Mouse (Mus musculus) MN1 (cell line): Measurements from ENCODE around the gene Mx1.

Source experiments
- DNase-seq: peaks from one replicate; pipeline ENCODE4 v3.0.0-alpha.2; 2016; ENCODE audit warnings: low spot score

Mx1 gene

DNA sequence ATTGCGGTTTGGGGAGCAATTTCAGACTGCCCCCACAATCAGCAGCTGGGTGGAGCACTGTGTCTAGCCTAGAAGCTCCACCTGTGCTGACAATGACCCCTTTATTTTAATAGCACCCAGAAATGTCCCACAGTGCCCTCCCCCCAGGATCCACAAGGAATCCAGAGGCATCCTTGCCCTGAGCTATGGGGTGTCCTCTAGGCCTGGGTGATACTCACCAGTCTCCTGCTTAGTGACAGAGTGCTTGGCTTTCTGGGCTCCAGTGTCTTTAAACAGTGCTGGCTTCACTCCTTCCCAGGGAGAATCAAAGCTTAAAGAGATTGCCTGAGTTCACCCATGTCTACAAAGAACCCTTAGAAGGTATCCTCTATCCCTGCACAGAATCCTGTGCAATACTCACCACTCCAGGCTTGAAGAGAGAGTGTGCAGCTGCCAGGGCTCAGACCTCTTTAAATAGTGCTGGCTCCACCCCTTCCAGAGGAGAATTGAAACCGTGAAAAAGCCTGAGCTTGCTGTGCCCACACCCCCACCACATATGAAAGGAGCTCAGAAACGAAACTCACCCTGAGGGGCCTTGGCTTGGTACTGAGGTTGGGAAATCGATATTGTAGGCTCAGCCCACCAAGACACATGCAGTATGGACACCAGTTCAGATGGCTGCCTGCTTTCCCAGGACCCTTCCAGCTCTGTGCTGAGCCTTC lies at the start of gene Mx1:
Mx1 (minus strand) TSS at position 427 of the 701 bp plus-strand sequence.
- DNase-seq: peak; percentile 30

DNA sequence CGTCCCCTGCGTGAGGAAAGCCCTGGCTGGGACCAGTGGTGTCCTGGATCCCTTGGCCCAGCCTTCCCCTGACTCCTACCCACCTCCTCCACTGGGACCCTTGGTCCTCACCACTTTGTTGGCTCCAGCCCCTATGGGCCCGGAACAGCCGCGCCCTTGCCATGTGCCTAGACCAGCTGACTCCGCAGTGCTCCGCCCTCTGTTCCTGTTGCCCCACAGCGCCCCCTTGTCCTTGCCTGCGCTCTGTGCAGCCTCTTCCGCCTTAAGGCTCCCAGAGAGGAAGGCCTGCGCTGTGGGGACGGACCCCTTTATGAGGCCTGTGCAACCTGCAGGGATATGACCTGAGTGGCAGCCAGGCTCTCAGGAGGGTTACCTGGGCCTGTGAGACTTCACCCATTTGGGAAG lies 49.6 kb upstream of the Mx1 start:
- no peak for DNase-seq

DNA sequence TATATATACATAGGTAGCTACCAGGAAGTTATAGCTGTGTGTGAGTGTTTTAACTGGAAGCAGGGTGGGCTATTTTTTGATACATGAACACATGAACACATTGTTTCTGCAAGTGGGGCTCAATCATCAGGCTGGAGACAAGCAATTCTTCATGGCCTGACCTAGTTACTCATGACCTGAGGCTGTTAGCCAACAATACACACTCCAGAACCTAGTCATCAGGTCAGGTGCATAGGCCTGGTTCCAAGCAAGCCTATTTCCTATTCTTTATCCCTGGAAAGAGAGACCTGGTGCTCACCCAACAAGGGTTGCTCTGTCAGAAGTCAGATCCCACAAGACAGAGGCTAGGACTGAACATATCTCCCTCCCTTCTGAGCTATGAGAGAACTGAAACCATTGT lies 48.8 kb upstream of the Mx1 start:
- no peak for DNase-seq

DNA sequence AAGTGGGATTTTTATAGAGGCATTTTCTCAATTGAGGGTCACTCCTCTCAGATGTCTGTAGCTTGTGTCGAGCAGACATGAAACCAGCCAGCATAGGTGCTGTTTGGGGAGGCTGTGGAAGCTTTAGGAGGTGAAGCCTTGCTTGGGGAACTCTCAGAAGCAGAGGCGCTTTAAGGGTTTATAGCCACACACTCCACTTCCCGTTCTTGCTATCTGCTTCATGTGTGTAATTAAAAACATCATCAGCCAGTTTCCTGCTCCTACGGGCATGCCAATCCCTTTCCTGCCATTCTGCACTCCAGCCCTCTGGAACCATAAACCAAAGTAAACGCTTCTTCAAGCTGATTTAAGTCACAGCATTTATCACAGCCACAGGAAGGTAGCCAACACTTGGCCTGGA lies 48.1 kb upstream of the Mx1 start:
- DNase-seq: no peak

DNA sequence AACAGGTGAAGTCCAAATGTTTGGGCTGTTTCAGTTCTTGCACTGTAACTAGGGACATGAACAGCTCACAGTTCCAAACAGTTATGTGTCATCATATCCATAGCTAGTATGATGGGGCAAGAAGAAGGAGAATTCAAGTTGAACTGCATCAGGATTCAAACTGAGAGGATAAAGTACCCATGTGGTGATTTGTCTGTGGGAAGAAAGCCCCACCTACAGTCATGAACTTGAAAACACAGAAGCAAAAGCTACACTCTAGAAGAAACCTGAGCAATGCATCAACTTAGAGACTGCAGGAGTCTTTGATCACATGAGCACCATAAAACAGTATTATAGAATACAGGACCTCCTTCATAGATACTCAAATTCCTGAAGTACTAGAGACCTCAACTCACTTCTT lies 45.1 kb upstream of the Mx1 start:
- no peak for DNase-seq

DNA sequence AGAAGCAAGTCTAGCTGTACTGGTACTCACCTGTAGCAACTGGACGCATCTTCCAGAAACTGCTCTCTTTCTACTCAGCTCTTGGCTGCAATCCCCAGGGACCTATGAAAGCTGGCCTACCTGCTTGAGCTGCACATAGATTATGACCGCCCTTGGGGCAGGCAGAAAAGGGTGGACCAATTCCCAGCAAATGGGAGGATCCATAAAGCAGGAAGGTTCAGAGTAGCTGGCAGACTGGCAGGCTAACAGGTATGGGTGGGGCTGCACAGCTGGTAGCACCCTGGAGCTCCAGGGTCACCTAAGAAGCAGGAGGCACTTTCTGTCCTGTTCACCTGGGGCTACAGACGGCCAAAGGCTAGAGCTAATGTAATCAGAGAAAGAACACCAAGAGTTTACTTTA lies 42.1 kb upstream of the Mx1 start:
- no peak for DNase-seq

DNA sequence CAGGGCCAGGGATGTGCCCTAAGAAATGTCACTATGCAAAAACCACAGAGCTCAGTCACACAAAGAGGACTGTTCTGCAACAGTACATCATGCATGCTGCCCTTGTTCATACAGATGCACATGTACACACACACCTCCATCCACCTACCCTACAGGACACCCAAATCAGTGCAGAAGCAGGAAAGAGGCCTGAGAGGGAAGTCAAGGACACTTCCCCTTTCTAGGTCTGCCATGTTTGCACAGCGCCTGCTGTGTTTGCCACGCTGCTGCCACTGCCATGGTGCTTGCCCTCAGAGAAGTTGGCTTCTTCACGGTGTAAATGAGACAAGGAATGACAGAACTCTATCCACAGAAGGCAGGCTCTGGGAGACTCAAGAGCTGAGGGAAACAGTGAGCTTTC lies 41.1 kb upstream of the Mx1 start:
- DNase-seq: no peak

DNA sequence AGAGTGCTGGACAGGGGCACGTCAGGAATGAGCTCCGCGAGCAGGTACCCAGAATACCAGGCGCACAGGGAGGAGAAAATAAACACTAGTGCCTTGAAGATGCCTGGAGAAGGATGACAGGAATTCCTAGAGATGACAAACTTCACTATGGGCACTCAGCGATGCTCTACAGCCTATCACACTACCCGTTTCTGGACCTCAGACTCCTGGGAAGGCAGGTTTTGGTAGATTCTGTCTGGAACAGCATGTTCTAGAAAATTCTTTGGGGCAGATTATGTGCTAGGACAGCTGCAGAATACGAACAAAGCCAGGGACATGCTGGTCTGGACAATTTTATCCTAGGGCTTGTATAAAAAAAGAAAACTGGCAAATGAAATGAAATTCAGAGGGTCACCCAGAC lies 38.2 kb upstream of the Mx1 start:
- DNase-seq: no peak

DNA sequence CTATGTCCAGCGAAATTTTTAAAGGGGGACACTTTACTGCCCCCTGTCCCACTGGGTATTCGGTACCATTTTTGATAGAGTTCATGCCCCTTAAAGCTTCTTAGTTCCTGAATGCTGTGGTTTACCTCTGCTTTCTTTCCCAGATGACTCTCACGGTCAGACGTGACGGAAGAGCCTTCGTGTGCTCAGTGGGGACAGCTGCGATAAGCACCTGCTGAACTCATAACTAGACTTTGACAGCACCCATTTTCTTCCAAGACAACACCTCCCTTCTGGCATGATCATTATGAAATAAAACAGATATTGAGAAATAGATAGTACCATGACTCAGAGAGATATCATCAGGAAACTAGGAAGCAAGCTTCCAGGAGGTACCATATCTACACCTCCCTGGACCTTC lies 36.7 kb upstream of the Mx1 start:
- no peak for DNase-seq

DNA sequence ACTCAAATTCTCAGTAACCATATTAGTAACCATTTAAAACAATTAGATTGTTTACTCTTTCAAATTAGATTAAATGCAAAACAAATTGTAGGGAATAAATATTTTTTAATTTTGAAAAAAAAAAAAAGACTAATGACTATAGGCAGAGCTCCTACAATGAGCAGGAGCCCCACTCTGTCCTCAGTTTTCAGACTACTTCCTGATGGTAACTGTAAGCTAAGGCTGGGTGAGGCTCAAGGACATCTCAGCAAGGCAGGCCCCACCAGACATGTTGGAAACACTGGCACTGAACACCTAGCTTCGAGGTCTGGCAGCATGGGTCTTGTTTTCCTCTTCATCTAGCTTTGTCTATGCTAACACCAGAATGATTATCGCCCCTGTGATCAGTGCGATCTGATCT lies 35.4 kb upstream of the Mx1 start:
- DNase-seq: no peak

DNA sequence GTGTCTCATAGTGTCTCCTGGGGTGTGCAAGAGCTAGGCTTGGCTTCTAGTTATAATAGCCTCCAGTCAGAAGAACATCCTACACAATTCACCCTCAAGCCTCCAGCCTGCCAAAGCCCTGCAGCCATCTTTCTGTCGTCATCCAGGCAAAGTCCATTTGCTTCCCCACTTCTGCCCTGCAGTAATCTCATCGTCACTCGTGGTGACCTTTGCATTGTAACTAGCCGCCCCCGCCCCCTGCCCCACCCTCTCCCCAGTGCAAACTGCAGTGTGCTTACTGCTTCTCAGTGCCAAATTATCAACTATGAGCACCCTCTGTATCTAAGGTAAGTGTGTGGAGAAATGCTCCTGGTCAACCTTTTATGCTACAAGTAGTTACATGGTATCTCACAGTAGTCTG lies 35.0 kb upstream of the Mx1 start:
- DNase-seq: no peak

DNA sequence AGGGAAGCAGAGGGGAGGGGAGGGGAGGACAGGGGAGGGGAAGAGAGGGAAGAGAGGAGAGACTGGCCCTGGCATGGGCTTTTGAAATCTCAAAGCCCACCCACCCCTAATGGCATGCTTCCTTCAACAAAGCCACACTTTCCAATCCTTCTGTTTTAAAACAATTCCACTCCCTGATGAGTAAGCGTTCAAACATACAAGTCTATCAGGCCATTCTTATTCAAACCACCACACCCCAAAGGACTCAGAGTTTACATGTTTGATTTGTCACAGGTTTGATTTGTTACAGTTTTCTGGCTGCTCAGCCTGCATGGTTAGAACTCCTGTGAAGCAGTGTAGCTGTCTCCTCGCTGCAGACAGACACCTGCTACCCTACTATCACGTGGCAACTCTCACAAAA lies 33.3 kb upstream of the Mx1 start:
- DNase-seq: no peak

DNA sequence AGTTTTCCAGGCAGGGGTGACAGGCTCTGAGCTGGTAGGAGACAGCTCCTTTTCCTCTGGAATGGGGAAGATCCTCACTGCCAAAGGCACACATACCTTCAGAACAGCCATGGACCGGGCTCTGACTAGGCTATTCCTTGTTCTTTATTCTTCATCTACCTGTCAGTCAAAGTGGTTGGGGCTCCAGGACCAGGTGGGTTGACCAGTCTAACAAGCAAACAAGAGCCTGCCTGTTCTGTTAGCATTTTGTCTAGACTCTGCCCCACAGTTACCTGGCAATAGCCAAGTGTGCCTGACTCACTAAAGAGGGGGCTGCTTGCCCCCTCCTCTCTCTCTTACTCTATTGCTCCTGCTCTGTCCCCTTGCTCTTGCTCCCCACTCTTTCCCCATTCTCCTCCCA lies 29.7 kb upstream of the Mx1 start:
- DNase-seq: no peak

DNA sequence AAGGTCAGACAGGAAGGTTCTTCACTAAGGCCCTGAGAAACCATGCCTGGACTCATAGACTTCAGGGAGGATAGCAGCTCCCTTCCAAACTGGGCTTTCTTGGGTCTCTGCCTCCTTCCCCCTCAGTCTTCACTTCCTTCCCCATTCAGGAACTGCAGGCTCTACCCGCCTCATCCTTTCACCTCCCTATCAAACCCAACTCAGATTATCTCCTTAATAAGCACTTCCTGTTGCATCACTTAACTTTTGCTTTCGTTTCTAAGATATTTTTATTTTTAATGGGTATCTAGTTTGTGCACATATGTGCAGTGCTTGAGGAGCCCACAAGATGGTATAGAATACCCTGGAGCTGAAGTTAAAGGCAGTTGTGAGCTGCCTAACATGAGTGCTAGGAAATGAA lies 15.9 kb upstream of the Mx1 start:
- DNase-seq: no peak

DNA sequence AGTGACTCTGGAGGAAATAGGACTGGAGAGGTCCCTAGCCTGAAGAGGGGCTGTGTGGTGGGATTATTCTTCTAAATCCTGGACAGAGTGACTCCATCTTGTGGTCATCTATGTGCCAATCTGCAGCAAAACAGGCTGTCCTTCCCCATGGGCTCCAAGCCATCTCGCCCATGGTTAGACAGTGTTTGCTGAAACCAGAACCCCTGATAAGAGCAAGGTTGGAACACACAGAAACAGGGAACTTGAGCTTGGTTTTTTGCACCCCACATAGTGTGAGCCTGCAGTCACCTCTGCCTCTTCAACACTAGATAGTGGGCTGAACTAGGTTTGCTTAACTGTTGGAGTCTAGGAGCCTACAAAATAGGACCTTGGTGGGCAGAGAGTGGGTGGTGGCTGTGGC lies 13.8 kb upstream of the Mx1 start:
- DNase-seq: no peak

DNA sequence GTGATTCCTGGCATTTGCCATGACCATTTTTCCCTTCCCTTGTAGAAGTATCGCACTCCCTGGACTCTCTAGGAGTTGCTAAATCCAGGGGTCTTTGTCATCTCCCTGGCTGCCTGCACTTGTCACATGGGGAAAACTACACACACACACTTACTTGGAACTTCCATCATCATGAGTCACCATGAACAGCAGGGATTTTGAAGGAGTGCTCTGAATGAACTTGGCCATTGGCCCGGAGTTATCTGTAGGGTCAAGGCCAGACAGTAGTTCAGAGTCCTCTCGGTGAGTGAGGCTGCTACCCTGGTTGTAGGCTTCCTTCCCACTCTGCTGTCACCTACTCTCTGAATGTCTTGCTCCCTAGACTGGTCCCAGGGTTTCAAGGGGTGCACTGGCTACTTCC lies 12.9 kb upstream of the Mx1 start:
- DNase-seq: peak; percentile 45

DNA sequence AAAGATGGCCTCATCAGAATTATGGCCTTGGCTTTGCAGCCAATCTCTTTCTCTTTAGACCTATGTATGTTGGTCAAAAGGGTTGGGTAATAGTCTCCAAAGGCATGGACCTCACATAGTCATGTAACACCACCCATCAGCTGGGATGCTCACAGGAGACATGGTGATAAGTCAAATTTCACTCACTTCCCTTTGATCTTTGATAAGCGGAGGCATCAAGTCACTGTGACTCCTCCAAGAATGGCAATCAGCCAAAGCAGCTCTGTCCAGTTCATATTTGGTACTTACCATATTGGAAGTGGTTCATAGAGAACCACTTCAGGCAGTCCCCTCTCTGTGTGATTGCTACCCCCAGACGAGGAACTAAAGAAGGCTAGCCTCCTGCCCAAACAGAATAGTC lies 12.0 kb upstream of the Mx1 start:
- no peak for DNase-seq

DNA sequence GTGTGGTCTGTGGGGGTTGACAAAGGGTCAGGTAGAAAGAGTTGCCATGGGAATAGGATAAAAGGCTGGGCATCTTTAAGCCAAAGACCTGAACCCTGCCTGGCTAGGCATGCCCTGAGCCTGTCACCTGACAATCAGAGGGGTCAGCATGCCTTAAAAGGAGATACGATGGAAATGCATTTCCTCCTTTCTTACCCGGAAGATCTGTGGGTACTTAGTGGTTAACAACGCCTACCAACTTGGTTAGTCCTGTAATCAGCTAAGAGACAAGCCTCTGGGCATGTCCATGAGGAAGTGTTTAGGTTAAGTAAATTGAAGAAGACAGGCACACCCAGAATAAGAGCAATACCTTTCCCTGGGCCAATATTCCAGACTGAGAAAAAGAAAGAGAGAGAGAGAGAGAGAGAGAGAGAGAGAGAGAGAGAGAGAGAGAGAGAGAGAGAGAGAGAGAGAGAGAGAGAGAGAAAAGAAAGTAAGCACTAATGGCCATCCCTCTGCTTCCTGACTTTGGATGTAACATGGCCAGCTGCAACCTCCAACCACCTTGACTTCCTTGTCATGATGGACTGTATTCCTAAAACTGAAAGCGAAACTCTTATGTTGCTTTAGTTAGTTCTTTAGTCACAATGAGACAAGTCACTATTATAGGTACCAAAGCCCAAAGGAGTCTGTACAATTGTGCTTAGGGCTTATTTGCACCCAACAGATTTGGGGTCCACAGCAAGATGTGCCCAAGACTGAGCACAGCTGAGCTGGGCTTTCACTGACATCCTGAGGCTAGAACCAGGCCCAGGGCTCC lies 5.5 kb upstream of the Mx1 start:
- no peak for DNase-seq

DNA sequence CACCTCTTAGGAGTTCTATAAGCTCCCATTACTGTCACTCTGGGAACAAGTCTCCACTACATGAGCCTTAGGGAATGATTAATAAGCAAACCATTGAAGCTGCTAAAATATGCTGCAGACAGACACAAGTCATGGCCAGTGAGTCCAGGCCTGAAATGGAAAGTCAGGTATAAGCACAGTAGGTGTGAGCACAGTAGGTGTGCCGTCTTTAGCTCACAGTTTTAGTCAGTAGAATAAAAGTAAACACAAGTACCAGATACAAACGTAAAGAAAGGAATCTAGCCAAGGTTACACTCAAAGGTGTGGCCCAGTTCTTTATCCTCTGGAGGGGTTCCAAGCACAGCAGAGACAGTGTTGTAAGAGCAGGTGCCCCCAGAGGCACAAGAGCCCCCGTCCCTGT lies 4.8 kb upstream of the Mx1 start:
- DNase-seq: no peak

DNA sequence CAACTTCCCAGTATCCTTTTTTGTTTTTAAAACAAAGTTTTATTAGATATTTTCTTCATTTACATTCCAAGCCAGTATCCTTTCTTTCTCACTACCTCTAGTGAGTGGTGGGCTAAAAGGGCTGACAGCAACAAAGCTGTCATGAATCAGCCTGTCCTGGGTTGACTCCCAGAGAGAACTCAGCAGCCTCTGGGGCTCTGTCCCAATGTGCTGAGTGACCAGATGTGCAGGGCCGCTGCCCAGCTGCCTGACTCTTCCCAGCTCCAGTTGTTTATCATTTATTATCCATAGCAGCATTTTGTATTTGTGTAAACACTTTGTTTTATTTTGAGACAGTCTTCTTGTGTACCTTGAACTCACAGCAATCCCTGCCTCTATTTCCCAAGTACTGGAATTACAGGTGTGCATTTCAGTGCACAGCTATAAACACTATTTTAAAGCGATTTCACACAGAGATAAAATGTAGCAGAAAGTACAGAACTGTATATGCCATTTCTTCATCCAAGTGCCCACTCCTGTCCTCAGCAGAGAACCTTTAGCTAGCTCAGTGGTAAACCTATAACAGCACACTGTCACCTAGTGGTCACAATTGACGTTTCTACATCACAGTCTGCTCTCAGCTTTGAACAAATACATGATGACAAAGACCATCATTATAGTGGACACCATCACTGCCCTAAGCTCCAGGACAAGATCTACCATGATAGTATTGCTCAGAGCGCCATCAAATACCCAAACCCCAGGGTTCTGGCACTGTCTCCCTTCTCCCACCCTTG lies 3.7 kb upstream of the Mx1 start:
- peak; percentile 66 for DNase-seq

DNA sequence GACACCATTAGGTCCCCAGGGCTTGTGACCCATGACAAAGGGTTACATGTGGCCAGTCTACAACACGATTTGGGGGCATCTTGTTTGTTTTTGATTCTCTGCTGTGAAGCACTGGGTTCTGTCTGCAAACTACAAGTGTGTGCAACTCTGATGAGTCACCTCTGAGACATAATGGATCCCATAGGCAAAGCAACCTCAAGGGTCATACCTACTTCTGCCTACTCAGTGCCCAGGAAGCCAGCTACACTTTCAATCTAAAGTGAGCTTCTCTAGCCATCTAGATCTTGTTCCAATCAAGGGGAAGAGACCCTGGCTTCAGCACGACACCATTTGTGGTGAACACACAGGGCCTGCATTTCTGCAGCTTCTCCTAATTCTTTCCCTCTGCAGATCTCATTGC lies 1.4 kb downstream of the Mx1 start:
- DNase-seq: no peak

DNA sequence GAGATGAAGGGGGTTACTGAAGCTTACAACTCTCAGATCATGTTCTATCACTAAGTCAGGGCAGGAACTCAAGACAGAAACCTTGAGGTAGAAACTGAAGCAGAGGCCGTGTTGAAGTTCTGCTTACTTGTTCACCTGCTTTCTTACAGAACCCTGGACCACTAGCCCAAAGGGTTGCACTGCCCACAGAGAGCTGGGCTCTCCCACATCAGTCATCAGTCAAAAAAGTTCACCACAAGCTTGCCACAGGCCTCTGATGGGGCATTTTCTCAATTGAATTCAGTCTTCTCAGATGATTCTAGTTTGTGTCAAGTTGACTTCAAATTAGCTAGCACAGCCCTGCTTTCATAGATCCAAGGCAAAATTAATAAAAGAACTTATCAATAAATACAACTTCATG lies 2.9 kb downstream of the Mx1 start:
- DNase-seq: no peak

DNA sequence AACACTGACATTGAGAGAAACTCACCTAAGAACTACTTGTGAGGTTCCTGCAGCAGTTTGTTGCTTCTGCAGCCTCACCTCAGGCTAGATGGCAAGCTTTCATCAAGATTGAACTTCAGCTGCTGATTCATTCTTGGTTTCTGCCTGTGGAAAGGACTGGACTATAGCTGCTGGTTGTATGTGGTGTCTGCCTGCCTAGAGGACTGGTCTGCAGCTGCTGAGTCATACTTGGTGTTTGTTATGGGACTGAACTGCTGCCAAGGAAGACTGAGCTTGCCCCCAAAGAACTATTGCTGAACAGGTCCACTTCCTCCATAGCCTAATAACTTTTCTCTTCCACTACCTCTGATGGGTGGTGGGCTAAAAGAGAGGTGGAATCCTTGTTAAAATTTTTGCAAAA lies 15.3 kb downstream of the Mx1 start:
- DNase-seq: peak; percentile 29
